Mouse (Mus musculus) ES-E14 (cell line): ENCODE data around the gene Stx8.

Source experiments
- CHD2 ChIP-seq: IDR thresholded peaks from 2 replicates; pipeline ENCODE4 v1.6.1; 2014; ENCODE audit warnings: mild to moderate bottlenecking, low read depth, low read length, inconsistent platforms
- HCFC1 ChIP-seq: IDR thresholded peaks from 2 replicates; pipeline ENCODE4 v1.6.1; 2012; ENCODE audit warnings: low read length, inconsistent platforms, borderline replicate concordance; ENCODE audit not compliant: insufficient read depth
- MAFK ChIP-seq: IDR thresholded peaks from 2 replicates; pipeline ENCODE4 v1.6.1; 2014; ENCODE audit warnings: mild to moderate bottlenecking, low read depth, low read length, inconsistent platforms; ENCODE audit not compliant: insufficient read depth
- ZC3H11A ChIP-seq: IDR thresholded peaks from 2 replicates; pipeline ENCODE4 v1.6.1; 2012; ENCODE audit warnings: low read depth, mild to moderate bottlenecking, inconsistent platforms, low read length, borderline replicate concordance
- ZNF384 ChIP-seq: IDR thresholded peaks from 2 replicates; pipeline ENCODE4 v1.6.1; 2012; ENCODE audit warnings: low read depth, low read length, inconsistent platforms

DNA sequence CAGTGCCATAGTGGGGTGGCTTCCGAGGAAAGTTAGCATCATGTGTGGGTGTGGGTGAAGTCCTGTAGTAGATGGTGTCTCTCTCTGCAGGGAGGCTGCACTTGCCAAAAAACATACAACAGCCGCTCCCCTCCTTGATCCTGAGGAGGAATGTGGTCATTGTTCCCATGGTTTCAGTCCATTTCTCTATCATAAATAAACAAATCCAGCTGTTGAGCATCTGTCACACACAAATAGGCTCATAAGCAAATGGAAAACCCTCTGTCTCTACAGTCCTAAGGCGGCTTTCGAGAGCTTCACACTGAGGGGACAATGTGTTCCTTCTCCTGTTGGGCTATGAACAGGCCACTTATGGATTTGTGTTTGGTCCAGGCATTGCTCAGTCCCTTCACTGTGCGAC lies 56.9 kb downstream of the Stx8 start:
- TF ChIP-seq CHD2 (no peak), MAFK (no peak), ZNF384 (no peak), ZC3H11A (no peak), HCFC1 (no peak)
